Mouse (Mus musculus) cortical plate, adult 2 months (tissue): ENCODE data around the gene H2-Ab1. TPM values are rescaled to one million over a fixed set of nuclear protein-coding genes. Genes with fewer than 3 reads are reported as not detected.

Experiments used
- H3K27ac ChIP-seq: fragments of 200-500 bp; 2 replicates; pipeline ENCODE4 v1.5.1; 2012; ENCODE audit warnings: low read length, control low read depth, inconsistent platforms; ENCODE audit not compliant: insufficient read depth
- H3K4me1 ChIP-seq: fragments of 200-500 bp; 2 replicates; pipeline ENCODE4 v1.6.1; 2011; ENCODE audit warnings: low read length; ENCODE audit not compliant: control insufficient read depth, insufficient read depth
- H3K4me3 ChIP-seq: fragments of 200-500 bp; 2 replicates; pipeline ENCODE4 v1.5.1; 2011; ENCODE audit warnings: mild to moderate bottlenecking, low read length, control low read depth; ENCODE audit not compliant: insufficient read depth
- CTCF ChIP-seq: fragments of 200-500 bp; IDR thresholded peaks from 2 replicates; pipeline ENCODE4 v1.5.1; 2011; ENCODE audit warnings: mild to moderate bottlenecking, control low read depth, low read length; ENCODE audit not compliant: insufficient read depth; ENCODE audit errors: extremely low read depth
- POLR2A ChIP-seq: fragments of 200-500 bp; IDR thresholded peaks from 2 replicates; pipeline ENCODE4 v1.6.1; 2011; ENCODE audit warnings: mild to moderate bottlenecking, low read length, control low read depth; ENCODE audit not compliant: insufficient read depth; ENCODE audit errors: extremely low read depth
- polyA plus RNA-seq: library from polyadenylated mRNA; depleted of rRNA; stranded (reverse); fragments of >200 nt; gene quantifications from 2 replicates; pipeline ENCODE4 v1.2.3, GENCODE M21; 2012

The H2-Ab1 gene
- polyA plus RNA-seq, 1 experiment = 3.6 TPM

- TF ChIP-seq CTCF = no peak
- TF ChIP-seq POLR2A = no peak
- H3K4me3 ChIP-seq = no peak overlapping the region
- H3K27ac ChIP-seq = no peak overlapping the region
- H3K4me1 ChIP-seq = no peaks in the 10 kb centered on the region
Observed at GRCm38 (mm10) chr17:34288131-34288530, 30.6 kb downstream of the H2-Ab1 start.

- Histone ChIP-seq H3K27ac (no peak overlapping the region), H3K4me1 (no peaks in the 10 kb centered on the region)
- TF ChIP-seq POLR2A = no peak
- TF ChIP-seq CTCF = no peak
Observed at GRCm38 (mm10) chr17:34291609-34292008, 34.1 kb downstream of the H2-Ab1 start.

GRCm38 (mm10) chr17:34292570-34292969 is 35.1 kb downstream of the H2-Ab1 start:
- Histone ChIP-seq H3K4me1 (no peaks in the 10 kb centered on the region), H3K27ac (no peak overlapping the region), H3K4me3 (no peak overlapping the region)
- TF ChIP-seq POLR2A (no peak), CTCF (no peak)

More at GRCm38 (mm10) chr17:34291609-34292008, 34.1 kb downstream of the H2-Ab1 start:
- no peak overlapping the region for H3K4me3 ChIP-seq

GRCm38 (mm10) chr17:34293533-34293932 is 36.0 kb downstream of the H2-Ab1 start:
- H3K4me3 ChIP-seq = no peak overlapping the region
- H3K27ac ChIP-seq = no peak overlapping the region
- TF ChIP-seq CTCF (no peak), POLR2A (no peak)
- no peaks in the 10 kb centered on the region for H3K4me1 ChIP-seq

- H3K4me3 ChIP-seq = no peak overlapping the region
- no peak for TF ChIP-seq POLR2A
- no peak for TF ChIP-seq CTCF
- H3K4me1 ChIP-seq = no peaks in the 10 kb centered on the region
- no peak overlapping the region for H3K27ac ChIP-seq
Observed at GRCm38 (mm10) chr17:34294249-34294648, 36.8 kb downstream of the H2-Ab1 start.

GRCm38 (mm10) chr17:34295307-34295706 is 37.8 kb downstream of the H2-Ab1 start:
- no peaks in the 10 kb centered on the region for H3K4me1 ChIP-seq
- no peak for TF ChIP-seq POLR2A

GRCm38 (mm10) chr17:34295891-34296794 is 38.7 kb downstream of the H2-Ab1 start:
- Histone ChIP-seq H3K27ac (no peak overlapping the region), H3K4me3 (no peak overlapping the region), H3K4me1 (no peaks in the 10 kb centered on the region)
- TF ChIP-seq CTCF (no peak), POLR2A (no peak)

More at GRCm38 (mm10) chr17:34295307-34295706, 37.8 kb downstream of the H2-Ab1 start:
- Histone ChIP-seq H3K27ac (no peak overlapping the region), H3K4me3 (no peak overlapping the region)

GRCm38 (mm10) chr17:34299356-34299755 is 41.9 kb downstream of the H2-Ab1 start:
- Histone ChIP-seq H3K27ac (no peak overlapping the region), H3K4me1 (no peaks in the 10 kb centered on the region), H3K4me3 (no peak overlapping the region)
- TF ChIP-seq CTCF (no peak), POLR2A (no peak)

GRCm38 (mm10) chr17:34300071-34300470 is 42.6 kb downstream of the H2-Ab1 start:
- Histone ChIP-seq H3K4me1 (no peaks in the 10 kb centered on the region), H3K4me3 (no peak overlapping the region), H3K27ac (no peak overlapping the region)
- TF ChIP-seq POLR2A = no peak
- no peak for TF ChIP-seq CTCF

- TF ChIP-seq POLR2A (no peak), CTCF (no peak)
- no peak overlapping the region for H3K27ac ChIP-seq
- H3K4me1 ChIP-seq = no peaks in the 10 kb centered on the region
- no peak overlapping the region for H3K4me3 ChIP-seq
Observed at GRCm38 (mm10) chr17:34300691-34301566, 43.4 kb downstream of the H2-Ab1 start.
